Mouse (Mus musculus) lung, embryonic 14.5 days (tissue): ENCODE measurements around the gene Sapcd2. TPM values are rescaled to one million over a fixed set of nuclear protein-coding genes. Genes with fewer than 3 reads are reported as not detected.
A peak's percentile ranks its signal among the peaks of the same experiment; 100 is the strongest.
"Not testable (repeated sequence)": the region's sequence is repeated elsewhere in the genome, so short reads cannot be mapped to it uniquely, and the experiment has no call there.

Experiments used
- ATAC-seq: fragments of 200-750 bp; cut with Nextera tagmentation; 2 replicates; pipeline ENCODE4 v1.8.0; 2017; ENCODE audit warnings: mild to moderate bottlenecking, moderate TSS enrichment, moderate library complexity; ENCODE audit not compliant: insufficient read depth
- DNase-seq: peaks from one replicate; pipeline ENCODE4 v3.0.0-alpha.2; 2015
- H3K27ac ChIP-seq: fragments of 300-500 bp; sonication (generic); 2 replicates; pipeline ENCODE4 v1.5.1; 2014; ENCODE audit warnings: low read depth, mild to moderate bottlenecking, moderate library complexity
- H3K27me3 ChIP-seq: fragments of 300-500 bp; sonication (generic); 2 replicates; pipeline ENCODE4 v1.6.1; 2014; ENCODE audit warnings: low read length, control low read depth; ENCODE audit not compliant: insufficient read depth
- H3K36me3 ChIP-seq: fragments of 300-500 bp; sonication (generic); 2 replicates; pipeline ENCODE4 v1.6.1; 2014; ENCODE audit warnings: control low read depth; ENCODE audit not compliant: insufficient read depth
- H3K4me1 ChIP-seq: fragments of 300-500 bp; sonication (generic); 2 replicates; pipeline ENCODE4 v1.6.1; 2014; ENCODE audit warnings: antibody characterized with exemption, control low read depth; ENCODE audit not compliant: insufficient read depth
- H3K4me2 ChIP-seq: fragments of 300-500 bp; sonication (generic); 2 replicates; pipeline ENCODE4 v1.6.1; 2014; ENCODE audit warnings: mild to moderate bottlenecking
- H3K4me3 ChIP-seq: fragments of 300-500 bp; sonication (generic); 2 replicates; pipeline ENCODE4 v1.5.1; 2014; ENCODE audit warnings: low read depth, low read length
- H3K9ac ChIP-seq: fragments of 300-500 bp; sonication (generic); 2 replicates; pipeline ENCODE4 v1.6.1; 2014
- H3K9me3 ChIP-seq: fragments of 300-500 bp; sonication (generic); 2 replicates; pipeline ENCODE4 v1.6.1; 2016; ENCODE audit warnings: low read depth, low read length, control low read depth
- CTCF ChIP-seq: IDR thresholded peaks from 2 replicates; pipeline ENCODE4 v1.5.1; 2016; ENCODE audit warnings: antibody characterized with exemption, low read depth
- WGBS: fragments of 180-500 bp; shearing (Covaris S2); extraction: QIAGEN DNeasy Blood & Tissue Kit; methylation state at CpG from one replicate; pipeline ENCODE4 v1.1.7; 2014; 5-methylcytosine and 5-hydroxymethylcytosine counted together
- polyA plus RNA-seq: library from polyadenylated mRNA; unstranded; fragments of >200 nt; fragmentation: Nextera tagmentation; extraction: Ambion mirVana; gene quantifications from 2 replicates; pipeline ENCODE4 v1.2.1, GENCODE M21; 2014

Sapcd2 gene
- polyA plus RNA-seq, 1 experiment from 2014 or later: 45.5 TPM

DNA sequence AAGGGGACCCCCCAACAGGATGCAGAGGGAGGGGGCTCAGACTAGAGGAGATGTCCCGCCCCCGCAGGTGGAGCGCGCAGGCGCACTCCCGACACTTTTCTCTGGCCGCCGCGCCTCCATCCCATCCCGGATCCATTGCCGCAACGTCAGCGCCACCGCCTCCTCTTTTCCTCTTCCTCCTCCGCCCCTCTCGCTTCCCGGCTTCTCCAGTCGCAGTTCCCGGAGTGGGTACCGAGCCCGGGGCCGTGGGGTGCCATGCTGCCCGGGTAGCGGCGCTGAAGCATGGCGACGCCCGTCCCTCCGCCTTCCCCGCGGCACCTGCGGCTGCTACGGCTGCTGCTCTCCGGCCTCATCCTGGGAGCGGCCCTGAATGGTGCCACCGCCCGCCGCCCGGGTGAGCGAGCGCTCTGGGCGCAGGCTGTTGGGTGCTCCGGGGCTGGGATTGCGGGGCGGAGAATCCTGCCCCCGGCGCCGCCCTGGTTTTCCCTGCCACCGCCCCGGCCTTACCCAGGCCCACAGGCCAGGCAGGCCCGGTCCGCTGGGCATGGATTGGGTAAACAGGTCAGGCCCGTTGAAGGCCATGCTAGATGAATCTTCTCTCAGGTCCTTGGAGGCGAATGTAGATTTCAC lies 31.0 kb downstream of the Sapcd2 start:
- Histone ChIP-seq H3K36me3 (no peaks in the 10 kb centered on the region), H3K9ac (peak overlapping the region; percentile 49), H3K4me2 (peak overlapping the region; percentile 65), H3K9me3 (no peaks in the 10 kb centered on the region), H3K4me3 (peak overlapping the region; percentile 49), H3K4me1 (no peaks in the 10 kb centered on the region), H3K27me3 (peaks cover 61% of the 10 kb centered on the region), H3K27ac (no peak overlapping the region)
- DNase-seq (peak; percentile 45), ATAC-seq (0 out of 2 replicates have a peak, but pooled peaks have one; percentile 26)
- TF ChIP-seq CTCF: no peak
- under 1% methylated on average over 54 of the region's 54 CpGs for WGBS

DNA sequence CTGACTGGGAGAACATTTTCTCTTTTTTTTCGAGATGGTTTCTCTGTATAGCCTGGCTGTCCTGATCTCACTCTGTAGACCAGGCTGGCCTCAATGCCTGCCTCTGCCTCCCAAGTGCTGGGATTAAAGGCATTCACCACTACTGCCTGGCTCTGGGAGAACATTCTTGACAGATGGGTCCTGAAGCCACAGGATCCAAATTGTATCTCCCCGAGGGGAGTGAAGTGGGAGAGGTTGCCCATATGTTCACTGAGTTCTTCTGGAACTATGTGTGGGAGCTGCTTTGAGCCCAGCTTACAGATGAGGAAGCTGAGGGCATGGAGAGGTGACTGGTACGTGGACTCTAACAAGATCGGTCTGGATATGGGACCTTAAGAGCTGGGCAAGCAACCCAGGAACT lies 31.9 kb downstream of the Sapcd2 start:
- H3K9me3 ChIP-seq: no peaks in the 10 kb centered on the region
- ATAC-seq: no peak

DNA sequence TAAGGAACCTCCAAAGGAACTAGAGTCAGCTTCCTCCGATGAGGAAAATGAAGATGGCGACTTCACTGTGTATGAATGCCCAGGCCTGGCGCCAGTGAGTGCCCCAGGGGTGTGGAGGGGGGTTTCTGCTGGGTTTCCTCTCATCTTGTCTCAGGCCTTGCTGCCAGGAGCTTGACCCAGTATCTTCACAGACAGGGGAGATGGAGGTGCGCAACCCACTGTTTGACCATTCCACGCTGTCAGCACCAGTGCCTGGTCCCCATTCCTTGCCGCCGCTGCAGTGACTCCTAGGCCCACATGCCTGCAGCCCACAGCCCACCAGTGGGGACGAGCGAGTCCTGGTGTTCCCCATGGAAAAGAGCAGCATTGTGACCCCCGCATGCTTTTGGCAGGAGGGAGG lies 36.8 kb downstream of the Sapcd2 start:
- H3K27ac ChIP-seq: no peak overlapping the region
- H3K4me2 ChIP-seq: no peak overlapping the region
- H3K9me3 ChIP-seq: no peaks in the 10 kb centered on the region
- peaks cover 7% of the 10 kb centered on the region for H3K27me3 ChIP-seq
- DNase-seq: no peak
- ATAC-seq: no peak
- H3K4me3 ChIP-seq: no peak overlapping the region
- no peak for TF ChIP-seq CTCF
- H3K4me1 ChIP-seq: no peaks in the 10 kb centered on the region
- H3K9ac ChIP-seq: no peak overlapping the region
- WGBS: 68% methylated on average over 10 of the region's 10 CpGs
- H3K36me3 ChIP-seq: no peaks in the 10 kb centered on the region

More for the DNA sequence above, 31.9 kb downstream of the Sapcd2 start:
- DNase-seq: no peak
- Histone ChIP-seq H3K9ac (no peak overlapping the region), H3K27ac (no peak overlapping the region), H3K27me3 (peaks cover 56% of the 10 kb centered on the region), H3K4me1 (no peaks in the 10 kb centered on the region), H3K36me3 (no peaks in the 10 kb centered on the region), H3K4me2 (no peak overlapping the region), H3K4me3 (no peak overlapping the region)
- 78% methylated on average over 4 of the region's 4 CpGs for WGBS
- no peak for TF ChIP-seq CTCF

DNA sequence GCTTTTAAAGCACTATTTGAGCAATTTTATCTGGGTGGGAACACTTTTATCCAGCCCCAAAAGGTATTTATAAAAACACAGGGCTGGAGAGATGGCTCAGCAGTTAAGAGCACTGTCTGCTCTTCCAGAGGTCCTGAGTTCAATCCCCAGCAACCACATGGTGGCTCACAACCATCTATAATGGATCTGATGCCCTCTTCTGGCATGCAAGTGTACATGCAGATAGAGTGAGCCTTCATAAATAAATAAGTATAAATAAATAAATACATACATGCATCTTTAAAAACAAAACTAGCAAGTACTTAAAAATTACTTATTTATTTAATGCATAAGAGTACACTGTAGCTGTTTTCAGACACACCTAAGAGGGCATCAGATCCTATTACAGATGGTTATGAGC lies 41.3 kb downstream of the Sapcd2 start:
- H3K4me3 ChIP-seq, H3K27ac ChIP-seq, DNase-seq, H3K27me3 ChIP-seq, H3K4me2 ChIP-seq, H3K9me3 ChIP-seq, H3K9ac ChIP-seq, H3K36me3 ChIP-seq, ATAC-seq, H3K4me1 ChIP-seq: not testable (repeated sequence)

DNA sequence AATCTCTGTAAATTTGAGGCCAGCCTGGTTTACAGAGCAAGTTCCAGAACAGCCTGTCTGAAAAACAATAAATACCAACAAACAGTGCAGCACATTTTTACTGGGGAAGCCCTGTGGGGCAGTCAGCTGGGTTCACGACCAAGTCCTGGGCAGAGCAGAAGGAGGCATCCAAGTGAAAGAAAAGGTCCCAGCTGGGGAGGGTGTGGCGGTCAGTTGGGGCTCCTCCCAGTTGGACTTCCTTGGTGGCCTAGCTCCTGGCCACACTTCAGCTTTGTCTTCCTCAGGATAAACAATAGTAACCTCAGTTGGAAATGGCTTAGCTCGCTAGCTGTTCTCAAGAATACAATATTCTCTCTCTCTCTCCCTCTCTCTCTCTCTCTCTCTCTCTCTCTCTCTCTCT lies 45.3 kb downstream of the Sapcd2 start:
- WGBS: 30% methylated on average over 3 of the region's 3 CpGs
- Histone ChIP-seq H3K4me3 (no peak overlapping the region), H3K27me3 (no peaks in the 10 kb centered on the region; the same call in 1 of the 2 replicates), H3K9ac (no peak overlapping the region), H3K27ac (no peak overlapping the region), H3K9me3 (no peaks in the 10 kb centered on the region), H3K36me3 (no peaks in the 10 kb centered on the region), H3K4me1 (no peaks in the 10 kb centered on the region), H3K4me2 (no peak overlapping the region)
- DNase-seq (no peak), ATAC-seq (no peak)
- TF ChIP-seq CTCF: no peak

DNA sequence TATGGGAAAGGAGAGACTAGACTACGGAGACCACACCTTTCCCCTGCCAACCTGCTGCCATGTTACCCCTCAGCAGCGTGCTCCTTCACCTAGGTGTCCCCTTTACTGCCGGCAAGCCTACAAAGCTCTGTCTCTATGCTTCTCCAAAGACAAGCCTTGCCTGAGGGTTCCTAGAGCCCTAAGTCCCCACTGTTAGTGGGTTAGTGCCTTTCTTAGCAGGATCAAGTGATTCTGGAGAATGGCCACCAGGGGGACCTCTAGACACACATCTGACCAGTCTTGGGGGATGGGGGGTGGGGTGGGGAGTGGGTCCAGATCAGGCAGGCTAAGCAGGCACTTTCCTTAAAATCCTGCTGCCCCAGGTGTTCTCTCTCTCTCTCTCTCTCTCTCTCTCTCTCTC lies 49.8 kb downstream of the Sapcd2 start:
- WGBS: 20% methylated on average over 3 of the region's 3 CpGs
- Histone ChIP-seq H3K36me3 (no peaks in the 10 kb centered on the region), H3K27me3 (peaks cover 27% of the 10 kb centered on the region), H3K9ac (no peak overlapping the region), H3K4me3 (no peak overlapping the region), H3K27ac (no peak overlapping the region), H3K9me3 (no peaks in the 10 kb centered on the region), H3K4me1 (no peaks in the 10 kb centered on the region), H3K4me2 (no peak overlapping the region)
- peak; percentile 74 for TF ChIP-seq CTCF
- DNase-seq (peak; percentile 71), ATAC-seq (0 out of 2 replicates have a peak, but pooled peaks have one; percentile 24)

DNA sequence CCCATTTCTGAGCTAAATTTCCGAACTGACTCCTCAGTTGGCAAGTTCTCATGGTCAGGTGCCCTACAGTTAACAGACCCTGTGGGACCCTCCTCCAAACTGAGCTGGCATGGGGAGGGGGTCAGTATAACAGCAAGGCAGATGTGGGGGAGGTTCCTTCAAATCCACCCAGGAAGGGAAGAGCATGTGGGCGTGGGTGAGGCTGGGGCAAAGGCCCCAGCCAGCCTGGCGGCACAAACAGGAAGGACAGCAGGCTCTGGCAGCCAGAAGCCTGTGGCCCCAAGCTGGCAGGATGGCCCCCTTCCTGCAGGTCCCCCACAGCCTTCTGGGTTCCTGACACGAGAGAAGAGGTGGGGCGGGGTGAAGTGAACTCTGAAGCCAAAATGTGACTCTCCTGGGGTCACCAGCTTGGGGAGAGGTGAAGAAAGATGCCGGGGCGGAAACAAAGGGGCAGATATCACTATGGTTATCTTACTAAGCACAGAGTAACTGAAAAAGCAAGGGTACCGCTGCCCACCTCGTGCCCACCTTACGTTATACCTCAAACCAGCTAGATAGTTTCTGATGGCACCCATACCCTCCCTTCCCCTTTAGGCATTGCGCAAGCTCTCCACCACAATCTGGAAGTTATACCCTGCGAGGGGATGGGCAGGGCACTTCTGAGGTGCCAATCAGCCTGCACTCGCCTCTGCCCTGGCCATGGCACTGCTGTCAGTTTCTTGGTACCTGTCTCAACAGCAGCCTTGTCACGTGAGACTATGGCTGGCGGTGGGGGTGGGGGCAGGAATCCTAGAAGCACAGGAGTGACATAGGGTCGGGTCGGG lies 50.7 kb downstream of the Sapcd2 start, which contains the start of gene Fut7:
Fut7 (plus strand) TSS at position 681 of the 824 bp plus-strand sequence.
- no peak within 1 kb of the TSS for H3K4me2 ChIP-seq
- H3K9ac ChIP-seq: no peak within 1 kb of the TSS
- ATAC-seq: no peak
- no peaks in the 10 kb centered on the region for H3K4me1 ChIP-seq
- H3K9me3 ChIP-seq: no peaks in the 10 kb centered on the region
- DNase-seq: no peak
- no peak within 1 kb of the TSS for H3K4me3 ChIP-seq
- H3K27ac ChIP-seq: no peak within 1 kb of the TSS
- H3K36me3 ChIP-seq: no peaks in the 10 kb centered on the region
- peaks cover 27% of the 10 kb centered on the region for H3K27me3 ChIP-seq
- TF ChIP-seq CTCF: no peak
- 54% methylated on average over 17 of the region's 17 CpGs for WGBS
